Mouse (Mus musculus): ENCODE data around the gene Acy3. TPM values are rescaled to one million over a fixed set of nuclear protein-coding genes. Genes with fewer than 3 reads are reported as not detected.
A peak's percentile ranks its signal among the peaks of the same experiment; 100 is the strongest.

Gene Acy3
- polyA plus RNA-seq, 1 experiment from 2014 or later: 12.4 TPM

GRCm38 (mm10) chr19:4017921-4018587, 31.7 kb downstream of the Acy3 start:
- H3K4me1 ChIP-seq (ENCODE audit: control insufficient read depth, low read depth, low read length): peaks cover 31% of the 10 kb centered on the region

GRCm38 (mm10) chr19:4018743-4019583, 32.6 kb downstream of the Acy3 start:
- Histone ChIP-seq H3K27me3 (ENCODE audit: control insufficient read depth, insufficient read depth, low read depth, low read length) (no peaks in the 10 kb centered on the region), H3K4me1 (ENCODE audit: control insufficient read depth, low read depth, low read length) (peaks cover 25% of the 10 kb centered on the region), H3K36me3 (ENCODE audit: control insufficient read depth, insufficient read depth) (no peaks in the 10 kb centered on the region), H3K9ac (ENCODE audit: low read depth, low read length) (peak overlapping the region; percentile 22; the same call in 1 of the 2 replicates), H3K27ac (ENCODE audit: low read length) (0 out of 2 replicates have a peak overlapping the region, but pooled peaks have one; percentile 14), H3K9me3 (replicated peaks; ENCODE audit: control insufficient read depth, low read length) (no peaks in the 10 kb centered on the region), H3K4me2 (ENCODE audit: low read depth, low read length) (peak overlapping the region; percentile 21; the same call in 1 of the 2 replicates), H3K4me3 (ENCODE audit: low read depth, low read length) (no peak overlapping the region)
- peak; percentile 78 for ATAC-seq (ENCODE audit: low read depth)
- WGBS (ENCODE audit: insufficient replicate concordance): 29% methylated on average over 18 of the region's 18 CpGs

More at GRCm38 (mm10) chr19:4017921-4018587, 31.7 kb downstream of the Acy3 start:
- Histone ChIP-seq H3K9me3 (replicated peaks; ENCODE audit: control insufficient read depth, low read length) (no peaks in the 10 kb centered on the region), H3K27me3 (ENCODE audit: control insufficient read depth, insufficient read depth, low read depth, low read length) (no peaks in the 10 kb centered on the region), H3K36me3 (ENCODE audit: control insufficient read depth, insufficient read depth) (no peaks in the 10 kb centered on the region), H3K4me2 (ENCODE audit: low read depth, low read length) (no peak overlapping the region), H3K9ac (ENCODE audit: low read depth, low read length) (no peak overlapping the region), H3K27ac (ENCODE audit: low read length) (no peak overlapping the region), H3K4me3 (ENCODE audit: low read depth, low read length) (no peak overlapping the region)
- ATAC-seq (ENCODE audit: low read depth): no peak
- 68% methylated on average over 10 of the region's 10 CpGs for WGBS (ENCODE audit: insufficient replicate concordance)

GRCm38 (mm10) chr19:4023185-4023584, 36.8 kb downstream of the Acy3 start:
- Histone ChIP-seq H3K9me3 (replicated peaks; ENCODE audit: control insufficient read depth, low read length) (no peaks in the 10 kb centered on the region; the same call in 1 of the 2 replicates), H3K36me3 (ENCODE audit: control insufficient read depth, insufficient read depth) (no peaks in the 10 kb centered on the region), H3K4me2 (ENCODE audit: low read depth, low read length) (no peak overlapping the region), H3K4me1 (ENCODE audit: control insufficient read depth, low read depth, low read length) (peaks cover 12% of the 10 kb centered on the region), H3K4me3 (ENCODE audit: low read depth, low read length) (no peak overlapping the region), H3K9ac (ENCODE audit: low read depth, low read length) (no peak overlapping the region), H3K27ac (ENCODE audit: low read length) (no peak overlapping the region), H3K27me3 (ENCODE audit: control insufficient read depth, insufficient read depth, low read depth, low read length) (no peaks in the 10 kb centered on the region)
- ATAC-seq (ENCODE audit: low read depth): no peak
- 54% methylated on average over 7 of the region's 7 CpGs for WGBS (ENCODE audit: insufficient replicate concordance)

DNA sequence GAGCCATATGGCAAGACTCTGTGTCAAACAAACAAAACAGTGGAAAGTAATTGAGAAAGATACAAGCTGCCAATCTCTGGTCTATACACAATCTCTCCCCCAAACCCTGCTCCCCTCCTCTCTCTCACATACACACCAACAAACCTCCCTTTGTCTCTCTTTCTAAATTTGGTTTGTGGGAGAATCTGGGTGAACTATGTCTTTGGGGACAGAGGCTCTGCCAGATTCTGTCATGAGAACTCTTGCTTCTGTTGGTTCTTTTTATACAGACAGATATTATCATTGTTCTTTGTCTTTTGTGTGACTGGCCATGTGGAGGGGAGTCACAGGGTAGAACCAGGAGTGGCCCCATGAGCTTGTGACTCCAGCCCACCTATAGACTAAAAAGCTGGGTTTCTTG, 41.2 kb downstream of the Acy3 start:
- Histone ChIP-seq H3K27ac (ENCODE audit: low read length) (no peak overlapping the region), H3K4me1 (ENCODE audit: control insufficient read depth, low read depth, low read length) (no peaks in the 10 kb centered on the region)
- no peak for ATAC-seq (ENCODE audit: low read depth)

DNA sequence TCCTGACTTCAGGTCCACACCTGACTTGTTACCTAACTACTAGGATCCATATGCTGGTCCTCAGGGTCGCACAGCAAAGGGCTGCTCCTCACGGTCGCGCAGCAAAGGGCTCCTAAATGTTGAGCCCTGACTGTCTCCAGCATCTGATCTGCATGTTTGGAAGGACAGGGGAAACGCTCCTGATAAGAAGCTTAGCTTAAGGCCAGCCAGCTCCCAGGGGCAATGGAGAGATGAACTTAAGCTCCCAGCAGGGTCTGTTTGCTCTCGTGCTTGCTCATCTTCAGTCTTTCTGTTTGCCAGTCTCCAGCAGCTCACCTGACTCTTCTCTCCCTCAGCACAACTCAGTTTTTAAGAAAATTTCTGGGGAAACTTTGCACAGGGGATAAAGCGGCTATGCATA, 46.3 kb downstream of the Acy3 start:
- H3K4me1 ChIP-seq (ENCODE audit: control insufficient read depth, low read depth, low read length): peaks cover 12% of the 10 kb centered on the region
- no peak overlapping the region for H3K9ac ChIP-seq (ENCODE audit: low read depth, low read length)
- no peak overlapping the region for H3K4me3 ChIP-seq (ENCODE audit: low read depth, low read length)
- H3K27me3 ChIP-seq (ENCODE audit: control insufficient read depth, insufficient read depth, low read depth, low read length): no peaks in the 10 kb centered on the region
- H3K36me3 ChIP-seq (ENCODE audit: control insufficient read depth, insufficient read depth): no peaks in the 10 kb centered on the region; the same call in 1 of the 2 replicates
- 45% methylated on average over 7 of the region's 7 CpGs for WGBS (ENCODE audit: insufficient replicate concordance)
- H3K27ac ChIP-seq (ENCODE audit: low read length): peak overlapping the region; percentile 60
- no peaks in the 10 kb centered on the region for H3K9me3 ChIP-seq (replicated peaks; ENCODE audit: control insufficient read depth, low read length)
- no peak overlapping the region for H3K4me2 ChIP-seq (ENCODE audit: low read depth, low read length)
- no peak for ATAC-seq (ENCODE audit: low read depth)

More for the DNA sequence above, 41.2 kb downstream of the Acy3 start:
- no peaks in the 10 kb centered on the region for H3K27me3 ChIP-seq (ENCODE audit: control insufficient read depth, insufficient read depth, low read depth, low read length)
- H3K4me3 ChIP-seq (ENCODE audit: low read depth, low read length): no peak overlapping the region
- no peaks in the 10 kb centered on the region; the same call in 1 of the 2 replicates for H3K9me3 ChIP-seq (replicated peaks; ENCODE audit: control insufficient read depth, low read length)
- no peak overlapping the region for H3K4me2 ChIP-seq (ENCODE audit: low read depth, low read length)
- H3K9ac ChIP-seq (ENCODE audit: low read depth, low read length): no peak overlapping the region
- H3K36me3 ChIP-seq (ENCODE audit: control insufficient read depth, insufficient read depth): no peaks in the 10 kb centered on the region

- WGBS (ENCODE audit: insufficient replicate concordance): 57% methylated on average over 3 of the region's 3 CpGs
- no peak overlapping the region for H3K4me2 ChIP-seq (ENCODE audit: low read depth, low read length)
- no peaks in the 10 kb centered on the region for H3K27me3 ChIP-seq (ENCODE audit: control insufficient read depth, insufficient read depth, low read depth, low read length)
- no peaks in the 10 kb centered on the region; the same call in 1 of the 2 replicates for H3K36me3 ChIP-seq (ENCODE audit: control insufficient read depth, insufficient read depth)
- H3K9ac ChIP-seq (ENCODE audit: low read depth, low read length): no peak overlapping the region
- ATAC-seq (ENCODE audit: low read depth): peak; percentile 57
- no peaks in the 10 kb centered on the region for H3K9me3 ChIP-seq (replicated peaks; ENCODE audit: control insufficient read depth, low read length)
- H3K4me3 ChIP-seq (ENCODE audit: low read depth, low read length): no peak overlapping the region
- peak overlapping the region; percentile 60 for H3K27ac ChIP-seq (ENCODE audit: low read length)
- H3K4me1 ChIP-seq (ENCODE audit: control insufficient read depth, low read depth, low read length): peaks cover 17% of the 10 kb centered on the region
Measured at GRCm38 (mm10) chr19:4033298-4033697, 46.9 kb downstream of the Acy3 start.

DNA sequence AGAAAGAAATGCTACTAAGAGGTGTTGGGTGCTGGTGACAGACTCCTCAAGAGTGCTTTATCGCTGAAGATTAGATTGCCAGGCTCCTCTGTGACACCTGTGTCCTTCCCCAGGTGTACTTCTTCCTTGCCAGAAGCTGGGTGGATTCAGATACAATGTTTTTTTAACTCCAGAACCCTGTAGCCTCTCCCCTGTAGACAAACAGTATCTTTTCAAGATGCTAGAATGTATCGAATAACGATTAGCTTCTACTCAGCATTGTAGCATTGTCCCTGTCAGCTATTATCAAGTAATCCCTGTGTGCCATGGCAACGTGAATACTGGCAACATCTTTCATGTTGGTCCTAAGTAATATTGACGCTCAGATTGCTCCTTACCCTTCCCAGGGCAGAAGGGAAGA, 47.4 kb downstream of the Acy3 start:
- Histone ChIP-seq H3K9me3 (replicated peaks; ENCODE audit: control insufficient read depth, low read length) (no peaks in the 10 kb centered on the region), H3K4me1 (ENCODE audit: control insufficient read depth, low read depth, low read length) (peaks cover 19% of the 10 kb centered on the region), H3K4me3 (ENCODE audit: low read depth, low read length) (no peak overlapping the region), H3K36me3 (ENCODE audit: control insufficient read depth, insufficient read depth) (no peaks in the 10 kb centered on the region; the same call in 1 of the 2 replicates), H3K27me3 (ENCODE audit: control insufficient read depth, insufficient read depth, low read depth, low read length) (no peaks in the 10 kb centered on the region), H3K4me2 (ENCODE audit: low read depth, low read length) (no peak overlapping the region), H3K9ac (ENCODE audit: low read depth, low read length) (no peak overlapping the region), H3K27ac (ENCODE audit: low read length) (peak overlapping the region; percentile 8; the same call in 1 of the 2 replicates)
- no peak for ATAC-seq (ENCODE audit: low read depth)
- WGBS (ENCODE audit: insufficient replicate concordance): 60% methylated on average over 5 of the region's 5 CpGs

GRCm38 (mm10) chr19:4036327-4037045, 50.1 kb downstream of the Acy3 start:
- ATAC-seq (ENCODE audit: low read depth): peak; percentile 35
- Histone ChIP-seq H3K4me3 (ENCODE audit: low read depth, low read length) (peak overlapping the region; percentile 39), H3K36me3 (ENCODE audit: control insufficient read depth, insufficient read depth) (no peaks in the 10 kb centered on the region; the same call in 1 of the 2 replicates), H3K9ac (ENCODE audit: low read depth, low read length) (peak overlapping the region; percentile 15; the same call in 1 of the 2 replicates), H3K4me1 (ENCODE audit: control insufficient read depth, low read depth, low read length) (peaks cover 19% of the 10 kb centered on the region), H3K4me2 (ENCODE audit: low read depth, low read length) (peak overlapping the region; percentile 53), H3K27ac (ENCODE audit: low read length) (peak overlapping the region; percentile 52), H3K9me3 (replicated peaks; ENCODE audit: control insufficient read depth, low read length) (no peaks in the 10 kb centered on the region), H3K27me3 (ENCODE audit: control insufficient read depth, insufficient read depth, low read depth, low read length) (no peaks in the 10 kb centered on the region)
- 48% methylated on average over 12 of the region's 12 CpGs for WGBS (ENCODE audit: insufficient replicate concordance)

All from liver, embryonic 16.5 days (tissue).